Mouse (Mus musculus): ENCODE results near the gene Zswim8.

DNA sequence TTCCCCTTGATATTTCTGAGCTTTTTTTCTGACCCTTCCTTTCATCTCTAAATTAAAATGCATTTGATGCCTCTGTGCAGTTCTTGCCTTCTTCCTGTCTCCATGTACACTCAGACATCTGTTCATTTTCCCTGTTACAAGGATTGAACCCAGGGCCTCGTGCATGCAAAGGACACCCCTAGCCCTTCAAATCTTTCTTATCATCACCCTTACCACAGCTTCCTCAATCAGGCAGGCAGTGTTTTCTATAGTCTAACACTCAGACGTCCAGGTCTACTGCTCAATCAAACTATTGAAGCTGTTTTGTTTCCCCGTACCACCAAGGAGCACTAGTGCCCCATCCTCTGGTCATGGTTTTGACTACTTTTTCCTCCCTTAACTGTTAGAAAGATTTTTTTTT lies 46.4 kb downstream of the Zswim8 start:
- no peak for TF ChIP-seq UBTF (IDR thresholded peaks at IDR 0.05; ENCODE audit: borderline replicate concordance, insufficient read depth, low read depth, low read length)
- TF ChIP-seq MXI1 (IDR thresholded peaks at IDR 0.05; ENCODE audit: low read depth, low read length), result no peak; the same call in 1 of the 2 replicates
- no peak for TF ChIP-seq ZC3H11A (IDR thresholded peaks at IDR 0.05; ENCODE audit: low read depth, low read length)
- TF ChIP-seq CTCF (IDR thresholded peaks at IDR 0.05 in 2 of 3, conservative IDR thresholded peaks at IDR 0.05 in 1 of 3; ENCODE audit: control insufficient read depth in 1 of 3, insufficient read depth in 1 of 3, low read depth in 2 of 3, low read length in 3 of 3, poor library complexity in 1 of 3, severe bottlenecking in 1 of 3), result no peak
- no peak for TF ChIP-seq NELFE (IDR thresholded peaks at IDR 0.05; ENCODE audit: low read depth, low read length)
- no peak for TF ChIP-seq POLR2A (IDR thresholded peaks at IDR 0.05; ENCODE audit: control insufficient read depth in 1 of 2, insufficient read depth in 1 of 2, low read depth in 1 of 2, low read length in 2 of 2, poor library complexity in 1 of 2)
- TF ChIP-seq GABPA (IDR thresholded peaks at IDR 0.05; ENCODE audit: low read depth, low read length), result no peak
- no peak for TF ChIP-seq POLR2AphosphoS5 (IDR thresholded peaks at IDR 0.05; ENCODE audit: borderline replicate concordance, low read depth, low read length)
- no peak for TF ChIP-seq EP300 (IDR thresholded peaks at IDR 0.05; ENCODE audit: low read depth in 1 of 2, low read length in 2 of 2)

Data from MEL (cell line).